Mouse (Mus musculus): ENCODE results near the gene Amn1.
"Not testable (repeated sequence)": the region's sequence is repeated elsewhere in the genome, so short reads cannot be mapped to it uniquely, and the experiment has no call there.

Amn1 gene

GRCm38 (mm10) chr6:149154116-149155030, 34.1 kb downstream of the Amn1 start:
- DNase-seq (ENCODE audit: low read depth, low spot score): no peak

GRCm38 (mm10) chr6:149153473-149154115, 34.9 kb downstream of the Amn1 start:
- DNase-seq (ENCODE audit: low read depth, low spot score): no peak

GRCm38 (mm10) chr6:149152119-149152518, 36.4 kb downstream of the Amn1 start:
- no peak for DNase-seq (ENCODE audit: low read depth, low spot score)

GRCm38 (mm10) chr6:149148436-149149229, 39.9 kb downstream of the Amn1 start:
- no peak for DNase-seq (ENCODE audit: low read depth, low spot score)

- no peak for DNase-seq (ENCODE audit: low read depth, low spot score)
These were observed 43.4 kb downstream of the Amn1 start for GRCm38 (mm10) chr6:149145143-149145542.

GRCm38 (mm10) chr6:149141393-149142173, 46.9 kb downstream of the Amn1 start:
- peak; percentile 87 for DNase-seq (ENCODE audit: low read depth, low spot score)

GRCm38 (mm10) chr6:149139471-149139870, 49.0 kb downstream of the Amn1 start, which contains the start of gene Etfbkmt:
Gene Etfbkmt, plus strand, starts transcription at chr6:149139849.
- no peak for DNase-seq (ENCODE audit: low read depth, low spot score)

- no peak for DNase-seq (ENCODE audit: low read depth, low spot score)
These were observed 49.5 kb downstream of the Amn1 start for GRCm38 (mm10) chr6:149139011-149139410.

- no peak for DNase-seq (ENCODE audit: low read depth, low spot score)
These were observed 50.6 kb downstream of the Amn1 start for GRCm38 (mm10) chr6:149137936-149138335.

- no peak for DNase-seq (ENCODE audit: low read depth, low spot score)
These were observed 52.9 kb downstream of the Amn1 start for GRCm38 (mm10) chr6:149135631-149136030.

GRCm38 (mm10) chr6:149134391-149135150, 53.9 kb downstream of the Amn1 start:
- DNase-seq (ENCODE audit: low read depth, low spot score): no peak

GRCm38 (mm10) chr6:149132311-149133077, 56.0 kb downstream of the Amn1 start:
- DNase-seq (ENCODE audit: low read depth, low spot score): peak; percentile 74

- DNase-seq (ENCODE audit: low read depth, low spot score): no peak
These were observed 57.4 kb downstream of the Amn1 start for GRCm38 (mm10) chr6:149131111-149131510.

- not testable (repeated sequence) for DNase-seq (ENCODE audit: low read depth, low spot score)
These were observed 58.6 kb downstream of the Amn1 start, which contains the start of gene Gm10203 for GRCm38 (mm10) chr6:149129870-149130269. Gene Gm10203, plus strand, starts transcription at chr6:149130170.

- DNase-seq (ENCODE audit: low read depth, low spot score): peak; percentile 32
These were observed 61.8 kb downstream of the Amn1 start for GRCm38 (mm10) chr6:149126675-149127074.

- DNase-seq (ENCODE audit: low read depth, low spot score): no peak
These were observed 65.5 kb downstream of the Amn1 start for GRCm38 (mm10) chr6:149123042-149123441.

GRCm38 (mm10) chr6:149119853-149120252, 68.7 kb downstream of the Amn1 start:
- peak; percentile 85 for DNase-seq (ENCODE audit: low read depth, low spot score)

GRCm38 (mm10) chr6:149118935-149119334, 69.6 kb downstream of the Amn1 start:
- no peak for DNase-seq (ENCODE audit: low read depth, low spot score)

GRCm38 (mm10) chr6:149116992-149117391, 71.5 kb downstream of the Amn1 start:
- no peak for DNase-seq (ENCODE audit: low read depth, low spot score)

Measured in brain, adult 2 months (tissue).